Mouse (Mus musculus) layer of hippocampus, adult 18-20 months (tissue): ENCODE measurements around the gene Trim40. TPM values are rescaled to one million over a fixed set of nuclear protein-coding genes. Genes with fewer than 3 reads are reported as not detected.
"Not testable (repeated sequence)": the region's sequence is repeated elsewhere in the genome, so short reads cannot be mapped to it uniquely, and the experiment has no call there.

ENCODE experiments used
- DNase-seq, 2 experiments: peaks; one replicate each; pipeline ENCODE4 v3.0.0; 2022; ENCODE audit warnings: low spot score in 2 of 2
- total RNA-seq, 2 experiments: library from RNA; stranded (reverse); gene quantifications; 2 replicates each; pipeline ENCODE4 v1.2.3; 2021

The Trim40 gene
- total RNA-seq, 2 experiments from 2014 or later = not detected

- peak in 1 of 2 experiments; percentile 46 for DNase-seq
These were observed 6.7 kb upstream of the Trim40 start for GRCm38 (mm10) chr17:36896583-36896982.

GRCm38 (mm10) chr17:36893387-36893786 lies 3.5 kb upstream of the Trim40 start:
- DNase-seq = no peak

- peak in 1 of 2 experiments; percentile 63 for DNase-seq
These were observed 2.4 kb upstream of the Trim40 start for GRCm38 (mm10) chr17:36892362-36892761.

- DNase-seq = not testable (repeated sequence)
These were observed 1.6 kb upstream of the Trim40 start for GRCm38 (mm10) chr17:36891496-36891895.

- no peak for DNase-seq
These were observed 4.7 kb downstream of the Trim40 start for GRCm38 (mm10) chr17:36885132-36885790.

GRCm38 (mm10) chr17:36883350-36883749 lies 6.6 kb downstream of the Trim40 start:
- DNase-seq = no peak

GRCm38 (mm10) chr17:36874636-36875035 lies 15.3 kb downstream of the Trim40 start:
- DNase-seq = no peak

- no peak for DNase-seq
These were observed 19.7 kb downstream of the Trim40 start for GRCm38 (mm10) chr17:36869955-36870810.

- no peak for DNase-seq
These were observed 20.5 kb downstream of the Trim40 start, which contains the start of gene Trim10 for GRCm38 (mm10) chr17:36869284-36869954. Gene Trim10, plus strand, starts transcription at chr17:36869574.

GRCm38 (mm10) chr17:36868836-36869235 lies 21.1 kb downstream of the Trim40 start:
- DNase-seq = no peak

GRCm38 (mm10) chr17:36866719-36867527 lies 23.0 kb downstream of the Trim40 start, which contains the start of gene Trim15:
Gene Trim15, minus strand, starts transcription at chr17:36867210.
- DNase-seq = no peak

GRCm38 (mm10) chr17:36861680-36862079 lies 28.2 kb downstream of the Trim40 start:
- DNase-seq = no peak

GRCm38 (mm10) chr17:36858181-36858580 lies 31.7 kb downstream of the Trim40 start:
- DNase-seq = no peak

- DNase-seq = no peak
These were observed 33.7 kb downstream of the Trim40 start for GRCm38 (mm10) chr17:36856236-36856635.

GRCm38 (mm10) chr17:36855484-36855883 lies 34.4 kb downstream of the Trim40 start:
- no peak for DNase-seq

GRCm38 (mm10) chr17:36851627-36852026 lies 38.3 kb downstream of the Trim40 start:
- no peak for DNase-seq

- no peak for DNase-seq
These were observed 38.7 kb downstream of the Trim40 start for GRCm38 (mm10) chr17:36851200-36851599.

GRCm38 (mm10) chr17:36849992-36850391 lies 39.9 kb downstream of the Trim40 start:
- no peak for DNase-seq

- no peak for DNase-seq
These were observed 41.0 kb downstream of the Trim40 start for GRCm38 (mm10) chr17:36848911-36849310.

- no peak for DNase-seq
These were observed 45.2 kb downstream of the Trim40 start for GRCm38 (mm10) chr17:36844725-36845124.

GRCm38 (mm10) chr17:36844286-36844719 lies 45.6 kb downstream of the Trim40 start:
- no peak for DNase-seq
